ENCODE assay signal across 27 mouse cellular contexts in the genomic region with DNA sequence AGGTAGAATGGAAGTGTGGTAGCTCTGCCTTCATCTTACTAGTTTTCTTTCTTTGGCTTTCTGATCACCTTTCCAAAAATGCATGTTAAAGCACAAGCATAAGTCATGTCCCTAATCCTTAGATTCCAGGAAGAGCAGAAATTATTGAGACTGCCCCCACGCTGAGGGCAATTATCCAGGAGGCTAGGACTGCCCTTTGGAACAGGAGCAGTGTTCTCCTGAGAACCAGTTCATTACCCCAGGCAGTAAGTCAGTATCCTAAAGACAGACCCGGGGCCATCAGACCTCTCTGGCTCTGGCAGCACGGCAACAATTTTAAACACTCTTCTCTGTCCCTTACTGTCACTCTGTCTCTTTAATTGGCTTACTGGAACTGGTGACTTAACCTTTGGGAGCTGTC. TPM values are rescaled to one million over a fixed set of nuclear protein-coding genes. Genes with fewer than 3 reads are reported as not detected.
DNase-seq lines count a peak whose midpoint lies in the region; ATAC-seq and TF ChIP-seq lines count a peak whose summit lies in the region.
"Had no signal": no experiment of that assay in that cellular context is flagged by ENCODE, and none has a peak within 500 bp of the region (broad histone marks: within the 10 kb centered on the region; RNA-seq: fewer than 3 reads in every experiment).

No protein-coding gene starts in this region.

- 48% methylated on average over 3 of the region's 3 CpGs for WGBS in kidney, adult 2 months
- WGBS in intestine, embryonic 15.5 days = 58% methylated on average over 3 of the region's 3 CpGs
- WGBS in small intestine, adult 2 months = 33% methylated on average over 3 of the region's 3 CpGs

- ATAC-seq in intestine, embryonic 15.5 days = 0 out of 2 replicates have a peak, but pooled peaks have one; percentile 59
- ATAC-seq: CD4-positive, CD25-positive, alpha-beta regulatory T cell, adult 4 months; forebrain, embryonic 15.5 days had no signal

- peak; percentile 66 for DNase-seq in kidney, adult 2 months
- DNase-seq in kidney, postnatal 4 days = no peak
- peak; percentile 2 to 56 for DNase-seq in kidney, postnatal 36 days
- DNase-seq in kidney, adult 18-20 months = no peak
- DNase-seq in left cerebral cortex, postnatal 36 days (ENCODE audit: low spot score in 2 of 2) = no peak
- DNase-seq: adrenal gland, adult 8-10 months; adrenal gland, postnatal 25 days; cerebellum, adult 11-12 months; cerebellum, adult 8-10 months; cerebellum, postnatal 10 days; cerebellum, postnatal 36 days; embryo, embryonic 11 days; gastrocnemius, postnatal 25 days; heart, postnatal 10 days; heart, postnatal 36 days had no signal

- intact Hi-C loops in left cerebral cortex, postnatal 36 days (cut with DNase I) = no loop called here

- H3K4me1 ChIP-seq in kidney, adult 2 months (ENCODE audit: control insufficient read depth, insufficient read depth, low read length) = no peaks in the 10 kb centered on the region
- no peaks in the 10 kb centered on the region for H3K4me1 ChIP-seq in intestine, embryonic 15.5 days (replicated peaks)
- H3K4me1 ChIP-seq in small intestine, adult 2 months (ENCODE audit: control insufficient read depth, insufficient read depth, insufficient read length, low read length) = peaks cover 5% of the 10 kb centered on the region; the same call in 1 of the 2 replicates
- H3K4me1 ChIP-seq: embryonic facial prominence, embryonic 10.5 days; embryonic facial prominence, embryonic 13.5 days; forebrain, embryonic 12.5 days; forebrain, embryonic 15.5 days; heart, embryonic 12.5 days; heart, embryonic 15.5 days; hindbrain, embryonic 10.5 days; hindbrain, embryonic 15.5 days had no signal

- no peak overlapping the region for H3K4me3 ChIP-seq in kidney, adult 2 months (ENCODE audit: insufficient read depth, low read depth, low read length)
- H3K4me3 ChIP-seq in intestine, embryonic 15.5 days (replicated peaks) = no peak overlapping the region
- H3K4me3 ChIP-seq in small intestine, adult 2 months (ENCODE audit: low read depth, low read length) = no peak overlapping the region
- H3K4me3 ChIP-seq: embryonic facial prominence, embryonic 10.5 days; embryonic facial prominence, embryonic 13.5 days; erythroblast, embryonic 14.5 days; forebrain, embryonic 12.5 days; forebrain, embryonic 15.5 days; heart, embryonic 12.5 days; heart, embryonic 15.5 days; hindbrain, embryonic 10.5 days; hindbrain, embryonic 15.5 days had no signal

- no peak overlapping the region for H3K9ac ChIP-seq in intestine, embryonic 15.5 days
- H3K9ac ChIP-seq: embryonic facial prominence, embryonic 13.5 days; forebrain, embryonic 12.5 days; forebrain, embryonic 15.5 days; heart, embryonic 12.5 days; heart, embryonic 15.5 days; hindbrain, embryonic 15.5 days had no signal

- H3K27me3 ChIP-seq in kidney, adult 2 months (replicated peaks; ENCODE audit: control insufficient read depth, insufficient read depth, low read length) = no peaks in the 10 kb centered on the region
- no peaks in the 10 kb centered on the region for H3K27me3 ChIP-seq in intestine, embryonic 15.5 days (replicated peaks)
- H3K27me3 ChIP-seq in small intestine, adult 2 months (ENCODE audit: control insufficient read depth, insufficient read depth, low read length) = no peaks in the 10 kb centered on the region
- H3K27me3 ChIP-seq: embryonic facial prominence, embryonic 13.5 days; forebrain, embryonic 12.5 days; forebrain, embryonic 15.5 days; heart, embryonic 12.5 days; heart, embryonic 15.5 days; hindbrain, embryonic 15.5 days had no signal

- TF ChIP-seq CTCF in kidney, adult 2 months (conservative IDR thresholded peaks at IDR 0.05; ENCODE audit: insufficient read depth, insufficient read length, low read depth, low read length) = no peak
- no peak for TF ChIP-seq CTCF in small intestine, adult 2 months (IDR thresholded peaks at IDR 0.05; ENCODE audit: extremely low read depth, insufficient read length, insufficient replicate concordance, low read depth, low read length)

- no peak overlapping the region for H3K27ac ChIP-seq in kidney, adult 2 months (ENCODE audit: insufficient read depth, low read depth, low read length)
- H3K27ac ChIP-seq in intestine, embryonic 15.5 days = no peak overlapping the region
- H3K27ac ChIP-seq in small intestine, adult 2 months (ENCODE audit: insufficient read depth, low read depth, low read length) = peak overlapping the region; percentile 59; the same call in 1 of the 2 replicates
- H3K27ac ChIP-seq: embryonic facial prominence, embryonic 10.5 days; embryonic facial prominence, embryonic 13.5 days; forebrain, embryonic 12.5 days; forebrain, embryonic 15.5 days; heart, embryonic 15.5 days; hindbrain, embryonic 10.5 days; hindbrain, embryonic 15.5 days had no signal

- H3K4me2 ChIP-seq in intestine, embryonic 15.5 days (replicated peaks) = no peak overlapping the region
- H3K4me2 ChIP-seq: embryonic facial prominence, embryonic 13.5 days; forebrain, embryonic 12.5 days; forebrain, embryonic 15.5 days; heart, embryonic 12.5 days; heart, embryonic 15.5 days; hindbrain, embryonic 15.5 days had no signal

- H3K9me3 ChIP-seq in intestine, embryonic 15.5 days = no peaks in the 10 kb centered on the region
- H3K9me3 ChIP-seq: embryonic facial prominence, embryonic 10.5 days; embryonic facial prominence, embryonic 13.5 days; forebrain, embryonic 12.5 days; forebrain, embryonic 15.5 days; heart, embryonic 12.5 days; heart, embryonic 15.5 days; hindbrain, embryonic 10.5 days; hindbrain, embryonic 15.5 days had no signal

- no peaks in the 10 kb centered on the region for H3K36me3 ChIP-seq in kidney, adult 2 months (ENCODE audit: control insufficient read depth, insufficient read depth, low read length)
- no peaks in the 10 kb centered on the region for H3K36me3 ChIP-seq in intestine, embryonic 15.5 days
- no peaks in the 10 kb centered on the region for H3K36me3 ChIP-seq in small intestine, adult 2 months (ENCODE audit: control insufficient read depth, insufficient read depth, low read length)
- H3K36me3 ChIP-seq: embryonic facial prominence, embryonic 10.5 days; embryonic facial prominence, embryonic 13.5 days; forebrain, embryonic 12.5 days; forebrain, embryonic 15.5 days; heart, embryonic 12.5 days; heart, embryonic 15.5 days; hindbrain, embryonic 10.5 days; hindbrain, embryonic 15.5 days had no signal

- no peak for TF ChIP-seq POLR2A in kidney, adult 2 months (IDR thresholded peaks at IDR 0.05; ENCODE audit: low read depth, low read length)
- TF ChIP-seq POLR2A in small intestine, adult 2 months (IDR thresholded peaks at IDR 0.05; ENCODE audit: low read depth, low read length) = no peak

RNA-seq across cellular contexts. Expression of gene Ccdc71l, which starts 30.0 kb away (rescaled TPM):
- polyA plus RNA-seq in kidney, adult 2 months (2012; rRNA removed) = 4.4 and 5.0 TPM in 2 replicates
- 4.4 and 4.8 TPM in 2 replicates for polyA plus RNA-seq in intestine, embryonic 15.5 days (2015; fragmentation: Nextera tagmentation; extraction: Ambion mirVana)
- polyA plus RNA-seq in small intestine, adult 2 months (2012; rRNA removed) = 32.7 and 68.8 TPM in 2 replicates
- 10 to 100 TPM; 13.2 to 13.5 TPM for total RNA-seq in left cerebral cortex, postnatal 36 days (2021)

Comparison
In these comparisons a context has a peak if more than half of its experiments do, and no peak if none do; other contexts are left out.
1. DNase-seq: peak in kidney, adult 2 months (single experiment) and kidney, postnatal 36 days (2 of 2); none in kidney, postnatal 4 days (0 of 2), kidney, adult 18-20 months (single experiment) and left cerebral cortex, postnatal 36 days (0 of 2).